Mouse (Mus musculus) adrenal gland, adult 8-10 months (tissue): ENCODE measurements around the gene Arid1b. TPM values are rescaled to one million over a fixed set of nuclear protein-coding genes. Genes with fewer than 3 reads are reported as not detected.

Source experiments
- DNase-seq: peaks from one replicate; pipeline ENCODE4 v3.0.0; 2022
- total RNA-seq, 4 experiments: library from RNA; stranded (reverse); gene quantifications; 2 replicates each; pipeline ENCODE4 v1.2.4; 2022

Gene Arid1b
- total RNA-seq, 4 experiments from 2014 or later: 66.1 to 89.1 (median 73.7) TPM

DNA sequence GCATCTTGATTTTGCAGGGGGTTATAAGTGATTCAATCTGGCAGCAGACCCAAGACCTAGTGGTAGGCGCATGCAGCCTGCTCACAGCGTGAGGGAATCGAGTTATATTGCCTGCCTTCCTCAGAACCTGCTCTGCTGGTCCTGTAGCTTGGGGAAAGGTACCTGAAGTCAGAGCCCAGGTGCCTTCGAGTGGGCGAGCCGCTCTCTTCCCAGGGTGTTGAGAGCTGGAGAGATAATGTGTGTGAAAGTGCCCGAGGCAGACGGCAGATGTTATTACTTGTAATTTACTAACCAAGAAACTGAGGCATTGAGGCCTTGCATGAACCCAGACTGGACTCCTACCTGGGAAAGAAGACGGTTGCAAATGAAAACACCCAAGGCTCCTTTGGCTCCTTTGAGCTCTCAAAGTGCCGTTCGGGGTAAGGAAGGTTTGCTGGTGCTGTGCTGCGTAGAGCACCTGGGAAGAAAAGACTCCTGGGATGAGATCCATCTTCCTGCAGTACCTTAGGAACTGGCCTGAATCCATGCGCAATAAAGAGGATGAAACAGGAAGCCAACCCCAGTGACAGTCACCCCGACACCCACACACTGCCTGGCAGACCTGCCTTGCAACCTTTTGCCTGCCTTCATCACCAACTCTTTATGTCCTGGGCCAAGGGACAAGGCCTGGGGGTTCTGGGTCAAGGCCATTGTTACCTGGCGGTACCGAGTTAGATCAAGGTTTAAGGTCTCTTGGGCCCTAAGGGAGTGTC, 401.5 kb downstream of the Arid1b start:
- no peak for DNase-seq

DNA sequence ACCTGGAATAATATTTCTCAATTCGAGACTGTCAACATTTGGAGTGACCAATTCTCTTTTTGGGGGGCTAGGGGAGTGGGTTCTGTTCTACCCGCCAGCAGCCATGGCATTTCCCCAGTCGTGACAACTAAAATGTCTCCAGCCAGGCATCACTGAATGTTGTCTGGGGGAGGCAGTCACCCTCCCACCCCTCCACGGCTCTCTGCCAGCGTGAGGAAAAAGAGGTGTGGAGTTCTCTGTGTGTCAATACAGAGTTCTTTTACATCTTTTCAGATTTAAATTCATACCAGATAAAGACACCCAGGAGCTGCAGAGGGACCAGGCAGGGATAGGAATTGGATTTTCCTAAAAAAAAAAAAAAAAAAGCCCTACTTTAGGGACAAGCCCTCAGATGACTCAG, 402.1 kb downstream of the Arid1b start:
- DNase-seq: no peak
